Comparison of ENCODE assay signal across 9 mouse cellular contexts in the genomic region with DNA sequence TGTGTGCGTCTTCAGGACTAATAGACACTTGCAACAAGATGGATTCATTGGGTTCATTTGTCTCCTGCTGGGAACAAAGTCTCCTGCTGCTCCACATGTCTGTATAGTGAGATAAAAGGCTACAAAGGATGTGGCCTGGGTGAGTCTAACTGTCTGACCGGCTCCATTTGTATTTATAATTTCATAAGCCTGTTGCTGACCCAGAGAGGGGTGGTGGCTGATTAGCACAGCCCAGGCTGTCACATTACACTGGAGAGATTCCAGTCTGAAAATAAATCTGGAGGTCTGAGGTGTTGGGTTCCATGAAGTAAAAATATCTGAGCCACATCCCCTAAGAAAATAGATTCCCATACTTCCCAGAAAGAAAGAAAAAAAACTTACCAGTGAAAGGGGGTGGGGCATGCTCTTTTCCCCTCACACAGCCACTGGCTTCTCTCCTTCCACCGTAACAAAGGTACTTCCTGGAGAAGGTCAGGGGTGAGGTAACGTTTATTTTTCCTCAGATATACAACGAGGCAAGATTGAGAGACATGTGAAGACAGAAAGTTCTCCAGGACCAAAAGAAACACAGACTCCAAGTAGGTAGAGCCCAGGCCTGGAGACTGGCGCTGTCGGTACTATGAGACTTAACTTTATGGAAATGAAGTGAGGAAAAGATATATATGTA. TPM values are rescaled to one million over a fixed set of nuclear protein-coding genes. Genes with fewer than 3 reads are reported as not detected.
A peak's percentile ranks its signal among the peaks of the same experiment; 100 is the strongest.
DNase-seq lines count a peak whose midpoint lies in the region; ATAC-seq lines count a peak whose summit lies in the region.
"Had no signal": no experiment of that assay in that cellular context is flagged by ENCODE, and none has a peak within 500 bp of the region (broad histone marks: within the 10 kb centered on the region; RNA-seq: fewer than 3 reads in every experiment).

No protein-coding gene starts in this region.

- intact Hi-C loops in heart, postnatal 36 days (cut with DNase I): no loop called here

- peak overlapping the region; percentile 63 for H3K27ac ChIP-seq in midbrain, embryonic 10.5 days (replicated peaks)
- no peak overlapping the region for H3K27ac ChIP-seq in midbrain, embryonic 14.5 days (replicated peaks; ENCODE audit: low read depth, low read length)
- H3K27ac ChIP-seq in intestine, embryonic 15.5 days: peak overlapping the region; percentile 63
- H3K27ac ChIP-seq in stomach, embryonic 16.5 days (ENCODE audit: low read length): peak overlapping the region; percentile 86

- ATAC-seq in midbrain, embryonic 14.5 days (ENCODE audit: low FRiP score, low TSS enrichment): no peak
- ATAC-seq in intestine, embryonic 15.5 days: peak; percentile 49
- 0 out of 2 replicates have a peak, but pooled peaks have one; percentile 6 for ATAC-seq in stomach, embryonic 16.5 days (ENCODE audit: insufficient read depth, low FRiP score)

- no peak overlapping the region for H3K4me2 ChIP-seq in midbrain, embryonic 14.5 days (ENCODE audit: low read length)
- H3K4me2 ChIP-seq in intestine, embryonic 15.5 days (replicated peaks): no peak overlapping the region; the same call in 1 of the 2 replicates
- no peak overlapping the region for H3K4me2 ChIP-seq in stomach, embryonic 16.5 days (ENCODE audit: low read depth, low read length)

- no peak overlapping the region for H3K9ac ChIP-seq in midbrain, embryonic 14.5 days (replicated peaks; ENCODE audit: low read length)
- H3K9ac ChIP-seq in intestine, embryonic 15.5 days: no peak overlapping the region
- H3K9ac ChIP-seq in stomach, embryonic 16.5 days (ENCODE audit: low read length): 0 out of 2 replicates have a peak overlapping the region, but pooled peaks have one; percentile 32

- no peaks in the 10 kb centered on the region for H3K9me3 ChIP-seq in midbrain, embryonic 10.5 days (replicated peaks)
- H3K9me3 ChIP-seq in midbrain, embryonic 14.5 days (ENCODE audit: control insufficient read depth, low read length): no peaks in the 10 kb centered on the region
- H3K9me3 ChIP-seq in intestine, embryonic 15.5 days: no peaks in the 10 kb centered on the region
- H3K9me3 ChIP-seq in stomach, embryonic 16.5 days (replicated peaks; ENCODE audit: control insufficient read depth, low read length): no peaks in the 10 kb centered on the region

- peak; percentile 97 for DNase-seq in heart, adult 11 months
- no peak for DNase-seq in heart, postnatal 36 days
- DNase-seq in midbrain, embryonic 10.5 days (ENCODE audit: low spot score): no peak
- no peak for DNase-seq in midbrain, embryonic 14.5 days
- no peak for DNase-seq in layer of hippocampus, adult 9-11 months
- no peak for DNase-seq in kidney, adult 11 months
- DNase-seq: cerebellum, adult 11 months had no signal

- H3K4me1 ChIP-seq in midbrain, embryonic 10.5 days: peaks cover 26% of the 10 kb centered on the region
- no peaks in the 10 kb centered on the region for H3K4me1 ChIP-seq in midbrain, embryonic 14.5 days (ENCODE audit: control insufficient read depth, insufficient read depth, low read length)
- peaks cover 31% of the 10 kb centered on the region for H3K4me1 ChIP-seq in intestine, embryonic 15.5 days (replicated peaks)
- peaks cover 27% of the 10 kb centered on the region for H3K4me1 ChIP-seq in stomach, embryonic 16.5 days (ENCODE audit: control insufficient read depth, insufficient read depth, low read length)

- no peaks in the 10 kb centered on the region for H3K36me3 ChIP-seq in midbrain, embryonic 10.5 days
- no peaks in the 10 kb centered on the region for H3K36me3 ChIP-seq in midbrain, embryonic 14.5 days (ENCODE audit: control insufficient read depth, insufficient read depth, low read length)
- H3K36me3 ChIP-seq in intestine, embryonic 15.5 days: no peaks in the 10 kb centered on the region
- no peaks in the 10 kb centered on the region for H3K36me3 ChIP-seq in stomach, embryonic 16.5 days (ENCODE audit: control insufficient read depth, insufficient read depth, low read length)

- H3K27me3 ChIP-seq in midbrain, embryonic 10.5 days (ENCODE audit: low read depth, poor library complexity, severe bottlenecking): no peaks in the 10 kb centered on the region
- no peaks in the 10 kb centered on the region for H3K27me3 ChIP-seq in midbrain, embryonic 14.5 days (ENCODE audit: control insufficient read depth, insufficient read depth, low read length)
- H3K27me3 ChIP-seq in intestine, embryonic 15.5 days (replicated peaks): no peaks in the 10 kb centered on the region
- no peaks in the 10 kb centered on the region for H3K27me3 ChIP-seq in stomach, embryonic 16.5 days (ENCODE audit: control insufficient read depth, insufficient read depth, low read length)

- no peak overlapping the region for H3K4me3 ChIP-seq in midbrain, embryonic 10.5 days
- no peak overlapping the region for H3K4me3 ChIP-seq in midbrain, embryonic 14.5 days (replicated peaks; ENCODE audit: low read depth, low read length)
- no peak overlapping the region for H3K4me3 ChIP-seq in intestine, embryonic 15.5 days (replicated peaks)
- H3K4me3 ChIP-seq in stomach, embryonic 16.5 days (replicated peaks; ENCODE audit: low read length): no peak overlapping the region

- 62% methylated on average over 7 of the region's 7 CpGs for WGBS in midbrain, embryonic 10.5 days
- WGBS in midbrain, embryonic 14.5 days: 62% methylated on average over 7 of the region's 7 CpGs
- 28% methylated on average over 7 of the region's 7 CpGs for WGBS in intestine, embryonic 15.5 days
- WGBS in stomach, embryonic 16.5 days: 29% methylated on average over 7 of the region's 7 CpGs

RNA-seq across cellular contexts. Expression of a gene that starts 28.2 kb away (rescaled TPM):
- total RNA-seq in heart, postnatal 36 days (2021): 100 to 1,000 TPM in 1 of 2 experiments, 10 to 100 TPM in 1; 94.2 to 109 TPM
- 127 and 141 TPM in 2 replicates for polyA plus RNA-seq in midbrain, embryonic 10.5 days (2016; fragmentation: Nextera tagmentation; extraction: Ambion mirVana)
- polyA plus RNA-seq in midbrain, embryonic 14.5 days (2014; fragmentation: Nextera tagmentation; extraction: Ambion mirVana): 32.3 and 52.3 TPM in 2 replicates
- polyA plus RNA-seq in intestine, embryonic 15.5 days (2015; fragmentation: Nextera tagmentation; extraction: Ambion mirVana): 95.8 and 107 TPM in 2 replicates
- 137 and 140 TPM in 2 replicates for polyA plus RNA-seq in stomach, embryonic 16.5 days (2015; fragmentation: Nextera tagmentation; extraction: Ambion mirVana)
